Mouse (Mus musculus) ES-Bruce4 (cell line): ENCODE data around the gene Pakap. TPM values are rescaled to one million over a fixed set of nuclear protein-coding genes. Genes with fewer than 3 reads are reported as not detected.

Experiments used
- H3K27ac ChIP-seq: 2 replicates; pipeline ENCODE4 v1.5.1; 2012; ENCODE audit warnings: low read length, inconsistent platforms; ENCODE audit not compliant: insufficient read depth
- H3K27me3 ChIP-seq: 2 replicates; pipeline ENCODE4 v1.6.1; 2012; ENCODE audit warnings: mild to moderate bottlenecking, low read length, inconsistent platforms; ENCODE audit not compliant: control insufficient read depth, poor library complexity, insufficient read depth, severe bottlenecking
- H3K36me3 ChIP-seq: 2 replicates; pipeline ENCODE4 v1.6.1; 2012; ENCODE audit warnings: inconsistent platforms, mild to moderate bottlenecking, low read length, moderate library complexity; ENCODE audit not compliant: control insufficient read depth, poor library complexity, insufficient read depth, severe bottlenecking
- H3K4me1 ChIP-seq: one replicate; pipeline ENCODE4 v1.8.1; 2011; ENCODE audit warnings: low read length; ENCODE audit not compliant: control insufficient read depth, insufficient read depth
- H3K4me3 ChIP-seq: 2 replicates; pipeline ENCODE4 v1.5.1; 2011; ENCODE audit warnings: low read depth, mild to moderate bottlenecking, low read length
- H3K9ac ChIP-seq: 2 replicates; pipeline ENCODE4 v1.6.1; 2012; ENCODE audit warnings: low read depth, mild to moderate bottlenecking, inconsistent platforms; ENCODE audit not compliant: poor library complexity, severe bottlenecking
- H3K9me3 ChIP-seq: replicated peaks from 2 replicates; pipeline ENCODE4 v1.6.1; 2012; ENCODE audit warnings: mild to moderate bottlenecking, low read length, inconsistent platforms; ENCODE audit not compliant: control insufficient read depth, poor library complexity, insufficient read depth, severe bottlenecking
- CTCF ChIP-seq: IDR thresholded peaks from one replicate; pipeline ENCODE4 v1.8.1; 2011; ENCODE audit warnings: low read depth, low read length
- EP300 ChIP-seq: IDR thresholded peaks from 2 replicates; pipeline ENCODE4 v1.6.1; 2011; ENCODE audit warnings: low read depth, low read length; ENCODE audit not compliant: insufficient read depth
- POLR2A ChIP-seq: IDR thresholded peaks from one replicate; pipeline ENCODE4 v1.8.1; 2011; ENCODE audit warnings: low read length; ENCODE audit not compliant: insufficient read depth
- polyA plus RNA-seq: library from polyadenylated mRNA; stranded (reverse); fragments of >200 nt; gene quantifications from 2 replicates; pipeline ENCODE4 v1.2.4, GENCODE M21; 2011; ENCODE audit warnings: low read depth; ENCODE audit not compliant: missing spikeins, insufficient read depth, insufficient read length

Pakap gene
- polyA plus RNA-seq, 1 experiment = 2.4 TPM

GRCm38 (mm10) chr4:57660470-57660869, 92.5 kb downstream of the Pakap start:
- TF ChIP-seq CTCF = no peak
- TF ChIP-seq POLR2A = no peak
- no peak for TF ChIP-seq EP300
- H3K27me3 ChIP-seq = no peaks in the 10 kb centered on the region
- no peak overlapping the region for H3K27ac ChIP-seq

GRCm38 (mm10) chr4:57666101-57666500, 98.1 kb downstream of the Pakap start:
- TF ChIP-seq CTCF = no peak
- H3K36me3 ChIP-seq = no peaks in the 10 kb centered on the region
- no peak overlapping the region for H3K27ac ChIP-seq
- no peaks in the 10 kb centered on the region for H3K9me3 ChIP-seq
- H3K27me3 ChIP-seq = no peaks in the 10 kb centered on the region; the same call in 1 of the 2 replicates
- H3K4me3 ChIP-seq = no peak overlapping the region
- no peak overlapping the region for H3K9ac ChIP-seq
- H3K4me1 ChIP-seq = no peaks in the 10 kb centered on the region

More at GRCm38 (mm10) chr4:57660470-57660869, 92.5 kb downstream of the Pakap start:
- Histone ChIP-seq H3K4me1 (no peaks in the 10 kb centered on the region), H3K36me3 (no peaks in the 10 kb centered on the region), H3K9ac (no peak overlapping the region), H3K4me3 (no peak overlapping the region), H3K9me3 (no peaks in the 10 kb centered on the region)

- Histone ChIP-seq H3K36me3 (no peaks in the 10 kb centered on the region), H3K27ac (no peak overlapping the region), H3K4me1 (no peaks in the 10 kb centered on the region), H3K9me3 (no peaks in the 10 kb centered on the region), H3K4me3 (no peak overlapping the region), H3K9ac (no peak overlapping the region), H3K27me3 (no peaks in the 10 kb centered on the region; the same call in 1 of the 2 replicates)
- no peak for TF ChIP-seq CTCF
- TF ChIP-seq EP300 = no peak
- TF ChIP-seq POLR2A = no peak
These were observed 103.0 kb downstream of the Pakap start for GRCm38 (mm10) chr4:57670813-57671469.

- H3K9ac ChIP-seq = no peak overlapping the region
- TF ChIP-seq CTCF (no peak), EP300 (no peak), POLR2A (no peak)
These were observed 104.6 kb downstream of the Pakap start for GRCm38 (mm10) chr4:57672541-57672940.

GRCm38 (mm10) chr4:57672996-57673906, 105.3 kb downstream of the Pakap start:
- Histone ChIP-seq H3K9ac (peak overlapping the region; percentile 59), H3K36me3 (no peaks in the 10 kb centered on the region), H3K27ac (peak overlapping the region; percentile 55; the same call in 1 of the 2 replicates), H3K9me3 (no peaks in the 10 kb centered on the region), H3K4me3 (peak overlapping the region; percentile 52), H3K4me1 (peaks cover 1% of the 10 kb centered on the region), H3K27me3 (no peaks in the 10 kb centered on the region)
- TF ChIP-seq POLR2A (no peak), CTCF (peak; percentile 93)

More at GRCm38 (mm10) chr4:57672541-57672940, 104.6 kb downstream of the Pakap start:
- peaks cover under 1% of the 10 kb centered on the region for H3K4me1 ChIP-seq
- no peaks in the 10 kb centered on the region for H3K9me3 ChIP-seq
- H3K27ac ChIP-seq = no peak overlapping the region
- no peak overlapping the region for H3K4me3 ChIP-seq
- no peaks in the 10 kb centered on the region for H3K27me3 ChIP-seq
- no peaks in the 10 kb centered on the region for H3K36me3 ChIP-seq

- Histone ChIP-seq H3K27me3 (no peaks in the 10 kb centered on the region), H3K36me3 (no peaks in the 10 kb centered on the region), H3K27ac (peak overlapping the region; percentile 69), H3K4me3 (peak overlapping the region; percentile 41), H3K9ac (peak overlapping the region; percentile 59), H3K4me1 (peaks cover 1% of the 10 kb centered on the region), H3K9me3 (no peaks in the 10 kb centered on the region)
- TF ChIP-seq CTCF (no peak), POLR2A (peak; percentile 68), EP300 (no peak)
These were observed 106.4 kb downstream of the Pakap start for GRCm38 (mm10) chr4:57674351-57674750.
